Mouse (Mus musculus) liver, embryonic 14 days (tissue): ENCODE data around the gene Mtrf1. TPM values are rescaled to one million over a fixed set of nuclear protein-coding genes. Genes with fewer than 3 reads are reported as not detected.

Experiments used
- polyA plus RNA-seq: library from polyadenylated mRNA; depleted of rRNA; stranded (reverse); fragments of >200 nt; gene quantifications from 2 replicates; pipeline ENCODE4 v1.2.3, GENCODE M21; 2012; rRNA removed

Mtrf1 gene
- 2.6 and 2.7 TPM in 2 replicates for polyA plus RNA-seq

GRCm38 (mm10) chr14:79397321-79398122 is at the start of gene Mtrf1:
Mtrf1 (plus strand) TSS chr14:79397772.

GRCm38 (mm10) chr14:79390265-79390926 is 7.2 kb upstream of the Mtrf1 start, which contains the start of gene Naa16:
Naa16 (minus strand) TSS chr14:79390778.

DNA sequence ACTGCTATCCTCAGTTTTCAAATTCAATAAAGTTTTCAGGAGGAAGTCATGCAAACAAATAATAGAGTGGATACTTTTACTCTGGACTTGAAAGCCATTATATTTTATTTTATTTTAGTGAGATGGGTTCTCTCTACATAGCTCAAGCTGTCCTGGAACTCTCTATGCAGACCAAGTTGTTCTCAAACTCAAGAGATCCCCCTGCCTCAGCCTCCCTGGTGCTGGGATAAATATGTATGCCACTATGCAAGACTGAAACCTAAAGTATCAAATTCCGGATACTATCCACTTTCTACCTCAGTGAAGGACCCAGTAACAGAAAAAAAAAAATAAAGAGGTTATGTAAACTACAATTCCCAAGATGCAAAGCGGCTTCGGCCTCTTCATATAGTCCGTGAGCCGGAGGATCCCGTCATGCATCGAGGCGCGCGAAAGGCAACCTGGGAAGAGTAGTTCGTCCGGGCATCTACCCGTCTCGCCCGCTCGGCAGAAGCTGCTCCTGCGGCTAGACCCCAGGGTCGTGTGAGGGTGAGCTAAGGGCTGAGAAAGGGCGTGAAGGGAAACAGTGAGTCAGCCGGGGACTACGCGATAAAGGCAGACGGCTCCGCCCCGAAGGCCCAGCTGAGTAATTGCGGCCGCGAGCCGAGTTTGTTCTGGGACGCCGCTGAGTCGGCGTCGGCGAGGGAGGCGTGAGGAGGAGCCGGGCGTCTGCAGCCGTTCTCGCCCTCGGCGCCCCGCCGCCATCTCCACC is 28.6 kb downstream of the Mtrf1 start, which contains the start of gene Kbtbd7:
Kbtbd7 (plus strand) TSS at position 533 of the 751 bp plus-strand sequence.

GRCm38 (mm10) chr14:79451681-79452590 is 54.4 kb downstream of the Mtrf1 start, which contains the start of gene Kbtbd6:
Kbtbd6 (plus strand) TSS chr14:79451835.

Other genes starting within 250 kb of the Mtrf1 start
- not detected in 2 replicates for gene Zfp957, start 150.4 kb upstream of the Mtrf1 start, polyA plus RNA-seq
- gene Rgcc, start 96.1 kb upstream of the Mtrf1 start, polyA plus RNA-seq = 187 and 228 TPM in 2 replicates
- 11.7 and 13.3 TPM in 2 replicates for gene Naa16, start 7.0 kb upstream of the Mtrf1 start, polyA plus RNA-seq
- gene Kbtbd7, start 28.7 kb downstream of the Mtrf1 start, polyA plus RNA-seq = 2.1 and 2.6 TPM in 2 replicates
- 1.8 and 2.2 TPM in 2 replicates for gene Kbtbd6, start 54.1 kb downstream of the Mtrf1 start, polyA plus RNA-seq
- 9.6 and 11.7 TPM in 2 replicates for gene Elf1, start 83.4 kb downstream of the Mtrf1 start, polyA plus RNA-seq
- 8.1 and 8.4 TPM in 2 replicates for gene Wbp4, start 83.7 kb downstream of the Mtrf1 start, polyA plus RNA-seq
- gene Sugt1, start 189.9 kb downstream of the Mtrf1 start, polyA plus RNA-seq = 17.6 and 19.1 TPM in 2 replicates